Mouse (Mus musculus) midbrain, embryonic 13.5 days (tissue): ENCODE results near the gene H2afy. TPM values are rescaled to one million over a fixed set of nuclear protein-coding genes. Genes with fewer than 3 reads are reported as not detected.

Source experiments
- ATAC-seq: fragments of 200-750 bp; cut with Nextera tagmentation; 2 replicates; pipeline ENCODE4 v1.8.0; 2017; ENCODE audit warnings: mild to moderate bottlenecking, moderate TSS enrichment, moderate library complexity
- H3K27ac ChIP-seq: fragments of 300-500 bp; sonication (generic); 2 replicates; pipeline ENCODE4 v1.5.1; 2015; ENCODE audit warnings: inconsistent platforms, mild to moderate bottlenecking, moderate library complexity
- H3K27me3 ChIP-seq: fragments of 300-500 bp; sonication (generic); 2 replicates; pipeline ENCODE4 v1.6.1; 2015; ENCODE audit warnings: mild to moderate bottlenecking, inconsistent platforms
- H3K36me3 ChIP-seq: fragments of 300-500 bp; sonication (generic); 2 replicates; pipeline ENCODE4 v1.6.1; 2015; ENCODE audit warnings: mild to moderate bottlenecking, inconsistent platforms
- H3K4me1 ChIP-seq: fragments of 300-500 bp; sonication (generic); replicated peaks from 2 replicates; pipeline ENCODE4 v1.6.1; 2015; ENCODE audit warnings: inconsistent platforms
- H3K4me2 ChIP-seq: fragments of 300-500 bp; sonication (generic); replicated peaks from 2 replicates; pipeline ENCODE4 v1.6.1; 2015; ENCODE audit warnings: moderate library complexity, mild to moderate bottlenecking, inconsistent platforms
- H3K4me3 ChIP-seq: fragments of 300-500 bp; sonication (generic); replicated peaks from 2 replicates; pipeline ENCODE4 v1.5.1; 2015; ENCODE audit warnings: mild to moderate bottlenecking, inconsistent platforms
- H3K9ac ChIP-seq: fragments of 300-500 bp; sonication (generic); replicated peaks from 2 replicates; pipeline ENCODE4 v1.6.1; 2015; ENCODE audit warnings: mild to moderate bottlenecking, inconsistent platforms
- H3K9me3 ChIP-seq: fragments of 300-500 bp; sonication (generic); 2 replicates; pipeline ENCODE4 v1.6.1; 2016; ENCODE audit warnings: mild to moderate bottlenecking, inconsistent platforms
- WGBS: fragments of 180-500 bp; shearing (Covaris S2); methylation state at CpG from one replicate; pipeline ENCODE4 v1.1.7; 2015; 5-methylcytosine and 5-hydroxymethylcytosine counted together
- polyA plus RNA-seq: library from polyadenylated mRNA; unstranded; fragments of >200 nt; fragmentation: Nextera tagmentation; extraction: Ambion mirVana; gene quantifications from 2 replicates; pipeline ENCODE4 v1.2.1, GENCODE M21; 2015

Gene H2afy
- polyA plus RNA-seq, 1 experiment from 2014 or later: 443 TPM

DNA sequence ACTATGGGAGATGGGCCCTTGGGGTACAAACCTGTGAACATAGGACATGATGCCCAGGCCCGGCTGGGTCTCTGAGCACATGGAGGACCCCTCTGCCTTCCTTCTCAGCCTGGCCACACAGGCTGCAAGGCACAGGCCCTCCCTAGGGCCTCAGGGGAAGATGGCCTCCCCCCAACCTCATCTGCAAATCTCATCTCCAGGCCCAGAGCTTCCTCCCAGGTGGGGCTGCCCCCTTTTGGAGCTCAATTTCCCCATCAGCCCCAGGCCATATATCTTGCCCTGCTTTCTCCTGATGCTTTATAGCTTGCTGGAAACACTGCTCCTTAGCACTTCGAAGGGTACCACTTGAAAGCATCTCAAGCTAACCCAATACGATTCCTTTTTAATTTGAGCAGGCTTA lies 28.2 kb upstream of the H2afy start:
- no peak overlapping the region for H3K27ac ChIP-seq
- H3K4me1 ChIP-seq: peaks cover 14% of the 10 kb centered on the region
- H3K9ac ChIP-seq: no peak overlapping the region
- no peak overlapping the region for H3K4me3 ChIP-seq
- H3K36me3 ChIP-seq: no peaks in the 10 kb centered on the region
- WGBS: 86% methylated on average over 3 of the region's 3 CpGs
- H3K9me3 ChIP-seq: no peaks in the 10 kb centered on the region
- no peak overlapping the region for H3K4me2 ChIP-seq
- H3K27me3 ChIP-seq: no peaks in the 10 kb centered on the region; the same call in 1 of the 2 replicates
- ATAC-seq: no peak

GRCm38 (mm10) chr13:56163751-56164150 lies 27.6 kb upstream of the H2afy start:
- H3K36me3 ChIP-seq: no peaks in the 10 kb centered on the region
- H3K27me3 ChIP-seq: no peaks in the 10 kb centered on the region; the same call in 1 of the 2 replicates
- no peak overlapping the region for H3K9ac ChIP-seq
- H3K9me3 ChIP-seq: no peaks in the 10 kb centered on the region
- no peak overlapping the region for H3K27ac ChIP-seq
- peaks cover 11% of the 10 kb centered on the region for H3K4me1 ChIP-seq
- no peak for ATAC-seq
- 80% methylated on average over 6 of the region's 6 CpGs for WGBS
- no peak overlapping the region for H3K4me3 ChIP-seq
- H3K4me2 ChIP-seq: no peak overlapping the region

- WGBS: 89% methylated on average over 6 of the region's 6 CpGs
- no peaks in the 10 kb centered on the region; the same call in 1 of the 2 replicates for H3K27me3 ChIP-seq
- no peak overlapping the region for H3K4me2 ChIP-seq
- H3K9ac ChIP-seq: no peak overlapping the region
- no peak overlapping the region for H3K4me3 ChIP-seq
- H3K36me3 ChIP-seq: no peaks in the 10 kb centered on the region
- no peak overlapping the region for H3K27ac ChIP-seq
- peaks cover 2% of the 10 kb centered on the region for H3K4me1 ChIP-seq
- no peaks in the 10 kb centered on the region for H3K9me3 ChIP-seq
- no peak for ATAC-seq
Observed at GRCm38 (mm10) chr13:56162859-56163258, 26.7 kb upstream of the H2afy start.

GRCm38 (mm10) chr13:56159614-56160363 lies 23.6 kb upstream of the H2afy start:
- H3K27me3 ChIP-seq: peaks cover 3% of the 10 kb centered on the region; the same call in 1 of the 2 replicates
- 0 out of 2 replicates have a peak overlapping the region, but pooled peaks have one; percentile 1 for H3K9ac ChIP-seq
- no peak for ATAC-seq
- H3K4me2 ChIP-seq: no peak overlapping the region
- no peaks in the 10 kb centered on the region for H3K9me3 ChIP-seq
- no peak overlapping the region for H3K4me3 ChIP-seq
- H3K36me3 ChIP-seq: no peaks in the 10 kb centered on the region
- H3K4me1 ChIP-seq: no peaks in the 10 kb centered on the region
- 66% methylated on average over 17 of the region's 17 CpGs for WGBS
- H3K27ac ChIP-seq: no peak overlapping the region

DNA sequence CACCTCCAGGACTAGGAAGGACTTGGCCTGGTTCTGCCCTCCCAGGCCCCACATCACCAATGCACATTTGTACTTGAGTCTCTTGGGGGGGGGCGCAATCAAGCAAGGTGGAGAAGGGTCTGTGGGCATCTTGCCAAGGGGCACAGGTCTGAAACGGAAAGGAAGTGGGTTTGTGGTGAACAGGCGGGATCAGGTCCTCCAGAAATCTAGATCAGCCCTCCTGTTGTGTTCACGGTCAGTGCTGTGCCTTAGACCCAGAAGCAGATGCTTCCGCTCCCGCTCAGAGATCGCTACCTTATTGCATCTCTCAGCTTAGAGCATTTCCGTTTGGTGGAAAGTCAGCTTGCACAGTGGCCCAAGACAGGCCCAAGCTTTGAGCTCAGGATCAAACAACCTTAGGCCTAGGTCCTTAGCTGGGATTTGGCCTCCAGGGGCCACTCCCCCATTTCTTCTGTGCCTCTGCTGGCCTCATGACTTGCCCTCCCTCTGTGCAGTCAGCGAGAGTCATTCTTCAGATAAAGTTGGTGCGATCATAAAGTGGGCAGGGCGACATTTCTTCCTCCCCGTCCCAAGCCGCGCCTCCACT lies 22.9 kb upstream of the H2afy start:
- Histone ChIP-seq H3K4me1 (no peaks in the 10 kb centered on the region), H3K4me2 (no peak overlapping the region), H3K36me3 (no peaks in the 10 kb centered on the region), H3K27me3 (peaks cover 3% of the 10 kb centered on the region; the same call in 1 of the 2 replicates), H3K9ac (no peak overlapping the region), H3K9me3 (no peaks in the 10 kb centered on the region), H3K4me3 (no peak overlapping the region), H3K27ac (no peak overlapping the region)
- no peak for ATAC-seq
- WGBS: 83% methylated on average over 14 of the region's 14 CpGs

DNA sequence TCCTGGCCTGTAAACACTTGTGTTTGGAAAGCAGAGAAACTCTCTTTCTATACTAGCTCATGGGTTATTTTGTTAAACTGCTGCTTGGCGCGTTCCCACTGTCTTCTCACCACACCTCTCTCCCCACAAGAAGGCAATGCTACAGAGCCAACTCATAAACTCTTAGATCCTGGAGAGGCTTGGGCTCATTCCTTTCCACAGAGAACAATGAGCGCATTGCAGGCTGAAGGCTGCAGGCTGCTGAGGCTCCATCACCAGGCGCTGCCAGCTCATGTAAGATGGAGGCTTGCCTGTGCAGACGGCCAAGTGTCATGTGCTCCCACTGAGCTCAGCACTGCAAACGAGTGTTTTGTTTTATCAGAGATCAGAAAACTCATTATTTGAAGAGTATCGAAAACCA lies 19.5 kb upstream of the H2afy start:
- 65% methylated on average over 7 of the region's 7 CpGs for WGBS
- no peaks in the 10 kb centered on the region for H3K36me3 ChIP-seq
- 0 out of 2 replicates have a peak, but pooled peaks cover 3% of the 10 kb centered on the region for H3K27me3 ChIP-seq
- no peaks in the 10 kb centered on the region for H3K9me3 ChIP-seq
- 0 out of 2 replicates have a peak, but pooled peaks cover 6% of the 10 kb centered on the region for H3K4me1 ChIP-seq
- ATAC-seq: no peak
- H3K4me2 ChIP-seq: no peak overlapping the region
- H3K27ac ChIP-seq: no peak overlapping the region
- no peak overlapping the region for H3K9ac ChIP-seq
- no peak overlapping the region for H3K4me3 ChIP-seq

DNA sequence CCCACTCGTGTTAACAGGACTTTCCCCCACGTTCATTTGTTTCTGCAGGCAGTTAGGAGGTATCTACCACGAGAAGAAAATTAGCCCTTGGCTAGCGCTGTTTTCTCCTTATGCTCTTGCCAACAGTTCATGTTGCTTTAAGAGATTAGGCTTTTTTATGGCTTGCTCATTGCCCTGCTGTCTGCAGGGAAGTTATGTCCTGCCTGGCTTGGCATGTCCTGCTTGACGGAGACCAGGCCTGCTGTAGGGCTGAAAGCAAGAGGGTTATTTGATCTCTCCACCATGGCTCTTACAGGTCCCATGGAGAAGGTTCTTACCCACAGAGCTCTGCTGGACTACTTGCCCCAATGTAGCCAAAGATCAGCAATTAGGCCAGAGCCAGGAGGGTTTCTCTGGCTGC lies 18.9 kb upstream of the H2afy start:
- ATAC-seq: no peak
- Histone ChIP-seq H3K27me3 (0 out of 2 replicates have a peak, but pooled peaks cover 3% of the 10 kb centered on the region), H3K9me3 (no peaks in the 10 kb centered on the region), H3K27ac (no peak overlapping the region), H3K36me3 (no peaks in the 10 kb centered on the region), H3K4me2 (no peak overlapping the region), H3K4me3 (no peak overlapping the region), H3K4me1 (0 out of 2 replicates have a peak, but pooled peaks cover 6% of the 10 kb centered on the region), H3K9ac (no peak overlapping the region)
- 82% methylated on average over 5 of the region's 5 CpGs for WGBS

DNA sequence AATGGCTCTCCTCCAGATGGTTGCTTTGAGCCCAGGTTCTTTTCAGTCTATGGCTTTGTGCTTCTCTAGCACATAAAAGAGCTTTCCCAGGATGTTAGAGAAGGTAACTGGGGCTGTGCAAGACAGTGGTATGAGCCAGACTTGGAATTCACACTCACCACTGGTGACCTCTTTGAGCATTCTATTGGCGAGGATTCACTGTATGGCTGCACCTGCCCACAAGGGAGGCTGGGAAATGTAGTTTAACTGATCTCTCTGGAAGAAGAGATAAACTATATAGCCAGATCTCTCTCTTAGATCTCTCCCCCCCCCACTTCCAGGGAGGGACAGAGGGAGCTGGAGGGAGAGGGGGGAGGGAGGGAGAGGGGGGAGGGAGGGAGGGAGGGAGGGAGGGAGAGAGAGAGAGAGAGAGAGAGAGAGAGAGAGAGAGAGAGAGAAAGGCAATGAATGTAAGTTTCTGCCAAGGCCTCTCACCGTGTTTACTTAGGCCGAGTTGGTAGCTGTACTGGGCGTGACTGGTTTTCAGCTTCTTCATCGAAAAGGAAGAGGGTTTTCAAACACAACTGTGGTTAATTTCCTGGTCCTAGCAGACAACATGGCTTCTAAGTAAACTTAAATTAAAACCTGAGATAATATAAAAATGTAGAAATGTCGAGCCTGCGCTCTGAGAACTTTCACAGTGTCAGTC lies 16.8 kb upstream of the H2afy start:
- WGBS: 77% methylated on average over 7 of the region's 7 CpGs
- Histone ChIP-seq H3K4me2 (no peak overlapping the region), H3K4me1 (0 out of 2 replicates have a peak, but pooled peaks cover 6% of the 10 kb centered on the region), H3K9ac (no peak overlapping the region), H3K27me3 (0 out of 2 replicates have a peak, but pooled peaks cover 3% of the 10 kb centered on the region), H3K27ac (no peak overlapping the region), H3K9me3 (no peaks in the 10 kb centered on the region), H3K4me3 (no peak overlapping the region), H3K36me3 (no peaks in the 10 kb centered on the region)
- ATAC-seq: no peak

DNA sequence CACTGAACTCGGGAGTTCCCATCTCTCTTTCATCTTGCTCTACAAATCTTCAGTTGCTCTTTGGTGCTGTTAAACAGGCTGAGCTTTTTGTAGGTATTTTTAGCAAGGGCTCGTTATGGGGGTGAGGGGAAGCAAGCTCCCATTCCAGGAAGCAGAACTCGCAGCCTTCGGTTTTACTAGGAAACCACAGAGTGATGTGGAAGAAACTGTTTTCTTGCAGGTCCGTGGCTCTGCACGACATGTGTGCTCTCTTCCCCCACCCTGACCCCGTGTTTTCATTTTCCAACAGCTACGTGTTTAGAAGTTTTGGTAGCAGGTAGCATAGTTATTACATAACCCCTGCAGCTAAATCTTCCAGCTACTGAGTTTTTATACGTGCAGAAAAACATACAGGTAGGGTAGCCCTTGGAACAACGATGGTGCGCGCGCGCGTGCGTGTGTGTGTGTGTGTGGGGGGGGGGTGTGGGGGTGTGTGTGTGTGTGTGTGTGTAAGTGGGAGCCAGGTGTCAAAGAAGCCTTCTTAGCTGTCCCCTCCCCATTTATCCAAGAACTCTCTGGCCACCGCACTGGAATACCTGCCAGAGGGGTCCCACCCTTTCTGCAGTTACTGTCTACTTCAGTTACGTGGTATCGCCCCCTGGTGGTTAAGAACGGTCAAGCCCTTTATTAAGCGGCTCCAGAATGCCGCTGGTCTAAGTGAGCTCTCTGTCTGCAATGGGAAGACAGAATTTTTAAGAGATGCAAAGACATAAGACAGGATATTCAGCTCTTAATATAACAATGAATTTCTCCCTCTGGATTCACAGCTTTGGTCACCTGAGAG lies 15.5 kb upstream of the H2afy start:
- ATAC-seq: 0 out of 2 replicates have a peak, but pooled peaks have one; percentile 17

DNA sequence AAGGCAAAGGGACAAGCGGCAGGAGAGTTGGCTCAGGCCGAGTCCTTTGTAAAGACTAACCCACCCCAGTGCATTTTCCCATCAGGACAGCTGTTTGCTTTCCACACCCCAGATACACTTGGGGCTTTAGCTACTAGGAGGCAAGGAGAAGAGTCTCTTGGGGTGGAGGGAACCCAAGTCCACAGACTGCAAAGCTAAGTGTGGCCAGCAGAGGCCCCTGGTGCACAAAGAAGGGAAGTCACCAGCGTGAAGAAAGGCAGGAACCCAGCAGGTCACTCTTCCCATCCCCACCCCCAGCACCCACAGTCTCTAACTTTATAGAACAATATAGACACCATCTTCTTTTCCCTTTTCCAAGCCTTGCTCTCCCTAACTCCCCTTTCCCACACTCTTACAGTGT lies 9.4 kb upstream of the H2afy start:
- peaks cover 22% of the 10 kb centered on the region; the same call in 1 of the 2 replicates for H3K27me3 ChIP-seq
- no peaks in the 10 kb centered on the region for H3K36me3 ChIP-seq
- no peak overlapping the region for H3K27ac ChIP-seq
- H3K9me3 ChIP-seq: no peaks in the 10 kb centered on the region
- H3K4me2 ChIP-seq: no peak overlapping the region
- WGBS: 23% methylated on average over 3 of the region's 3 CpGs
- no peak overlapping the region for H3K9ac ChIP-seq
- H3K4me1 ChIP-seq: peaks cover 9% of the 10 kb centered on the region
- H3K4me3 ChIP-seq: no peak overlapping the region
- no peak for ATAC-seq

More for the DNA sequence above, 15.5 kb upstream of the H2afy start:
- Histone ChIP-seq H3K27ac (no peak overlapping the region), H3K36me3 (no peaks in the 10 kb centered on the region), H3K9ac (no peak overlapping the region), H3K4me2 (no peak overlapping the region), H3K4me3 (no peak overlapping the region), H3K4me1 (0 out of 2 replicates have a peak, but pooled peaks cover 6% of the 10 kb centered on the region), H3K9me3 (no peaks in the 10 kb centered on the region), H3K27me3 (peaks cover 5% of the 10 kb centered on the region; the same call in 1 of the 2 replicates)
- 53% methylated on average over 22 of the region's 22 CpGs for WGBS

- peaks cover 22% of the 10 kb centered on the region; the same call in 1 of the 2 replicates for H3K27me3 ChIP-seq
- no peaks in the 10 kb centered on the region for H3K9me3 ChIP-seq
- ATAC-seq: no peak
- H3K36me3 ChIP-seq: no peaks in the 10 kb centered on the region
- 58% methylated on average over 2 of the region's 2 CpGs for WGBS
- no peak overlapping the region for H3K9ac ChIP-seq
- no peak overlapping the region for H3K4me2 ChIP-seq
- H3K4me3 ChIP-seq: no peak overlapping the region
- H3K4me1 ChIP-seq: peaks cover 9% of the 10 kb centered on the region
- H3K27ac ChIP-seq: no peak overlapping the region
Observed at GRCm38 (mm10) chr13:56144021-56144420, 7.9 kb upstream of the H2afy start.
